Mouse (Mus musculus) liver, embryonic 13.5 days (tissue): ENCODE results near the gene Dffa. TPM values are rescaled to one million over a fixed set of nuclear protein-coding genes. Genes with fewer than 3 reads are reported as not detected.

Experiments used
- ATAC-seq: fragments of 200-750 bp; cut with Nextera tagmentation; 2 replicates; pipeline ENCODE4 v1.8.0; 2017; ENCODE audit warnings: low read depth, mild to moderate bottlenecking, moderate number of reproducible peaks, moderate library complexity
- DNase-seq: peaks from one replicate; pipeline ENCODE4 v3.0.0; 2022
- H3K27ac ChIP-seq: fragments of 300-500 bp; sonication (generic); 2 replicates; pipeline ENCODE4 v1.5.1; 2015; ENCODE audit warnings: moderate library complexity, mild to moderate bottlenecking, inconsistent platforms
- H3K27me3 ChIP-seq: fragments of 300-500 bp; sonication (generic); 2 replicates; pipeline ENCODE4 v1.6.1; 2015; ENCODE audit warnings: mild to moderate bottlenecking, inconsistent platforms
- H3K36me3 ChIP-seq: fragments of 300-500 bp; sonication (generic); 2 replicates; pipeline ENCODE4 v1.6.1; 2015; ENCODE audit warnings: mild to moderate bottlenecking, inconsistent platforms
- H3K4me1 ChIP-seq: fragments of 300-500 bp; sonication (generic); replicated peaks from 2 replicates; pipeline ENCODE4 v1.6.1; 2015; ENCODE audit warnings: inconsistent platforms
- H3K4me2 ChIP-seq: fragments of 300-500 bp; sonication (generic); 2 replicates; pipeline ENCODE4 v1.6.1; 2015; ENCODE audit warnings: inconsistent platforms, mild to moderate bottlenecking, moderate library complexity
- H3K4me3 ChIP-seq: fragments of 300-500 bp; sonication (generic); replicated peaks from 2 replicates; pipeline ENCODE4 v1.5.1; 2015; ENCODE audit warnings: mild to moderate bottlenecking, inconsistent platforms
- H3K9ac ChIP-seq: fragments of 300-500 bp; sonication (generic); 2 replicates; pipeline ENCODE4 v1.6.1; 2015; ENCODE audit warnings: mild to moderate bottlenecking, inconsistent platforms
- H3K9me3 ChIP-seq: fragments of 300-500 bp; sonication (generic); replicated peaks from 2 replicates; pipeline ENCODE4 v1.6.1; 2016; ENCODE audit warnings: inconsistent platforms
- WGBS: fragments of 180-500 bp; shearing (Covaris S2); methylation state at CpG from one replicate; pipeline ENCODE4 v1.1.7; 2015; ENCODE audit not compliant: insufficient replicate concordance; 5-methylcytosine and 5-hydroxymethylcytosine counted together
- polyA plus RNA-seq: library from polyadenylated mRNA; unstranded; fragments of >200 nt; fragmentation: Nextera tagmentation; extraction: Ambion mirVana; gene quantifications from 2 replicates; pipeline ENCODE4 v1.2.1, GENCODE M21; 2015

Gene Dffa
- polyA plus RNA-seq, 1 experiment from 2014 or later: 20.7 TPM

GRCm38 (mm10) chr4:149131789-149132565, 28.0 kb downstream of the Dffa start:
- ATAC-seq: peak; percentile 11; the same call in 1 of the 2 replicates
- 77% methylated on average over 21 of the region's 21 CpGs for WGBS
- H3K27ac ChIP-seq: peak overlapping the region; percentile 41

GRCm38 (mm10) chr4:149133395-149133794, 29.4 kb downstream of the Dffa start:
- Histone ChIP-seq H3K9ac (no peak overlapping the region), H3K9me3 (no peaks in the 10 kb centered on the region), H3K4me3 (no peak overlapping the region), H3K4me2 (no peak overlapping the region), H3K27ac (peak overlapping the region; percentile 41; the same call in 1 of the 2 replicates), H3K36me3 (peaks cover 20% of the 10 kb centered on the region), H3K27me3 (no peaks in the 10 kb centered on the region), H3K4me1 (peaks cover 21% of the 10 kb centered on the region)
- DNase-seq: no peak
- ATAC-seq: no peak
- 78% methylated on average over 5 of the region's 5 CpGs for WGBS

More at GRCm38 (mm10) chr4:149131789-149132565, 28.0 kb downstream of the Dffa start:
- H3K4me1 ChIP-seq: peaks cover 26% of the 10 kb centered on the region
- no peaks in the 10 kb centered on the region for H3K27me3 ChIP-seq
- no peak overlapping the region for H3K4me2 ChIP-seq
- H3K4me3 ChIP-seq: no peak overlapping the region
- no peak for DNase-seq
- peaks cover 27% of the 10 kb centered on the region for H3K36me3 ChIP-seq
- no peaks in the 10 kb centered on the region for H3K9me3 ChIP-seq
- no peak overlapping the region for H3K9ac ChIP-seq

- peaks cover 21% of the 10 kb centered on the region for H3K4me1 ChIP-seq
- peak overlapping the region; percentile 81; the same call in 1 of the 2 replicates for H3K27ac ChIP-seq
- 71% methylated on average over 18 of the region's 18 CpGs for WGBS
- no peak for DNase-seq
- peak overlapping the region; percentile 89 for H3K4me2 ChIP-seq
- no peak for ATAC-seq
- H3K36me3 ChIP-seq: peaks cover 6% of the 10 kb centered on the region
- H3K9me3 ChIP-seq: no peaks in the 10 kb centered on the region
- no peaks in the 10 kb centered on the region for H3K27me3 ChIP-seq
- peak overlapping the region; percentile 73 for H3K4me3 ChIP-seq
- H3K9ac ChIP-seq: peak overlapping the region; percentile 81
These were observed 32.3 kb downstream of the Dffa start for GRCm38 (mm10) chr4:149136116-149136850.

GRCm38 (mm10) chr4:149136982-149137770, 33.2 kb downstream of the Dffa start, which contains the start of gene Cenps:
TSS of gene Cenps (minus strand) at chr4:149137629.
- Histone ChIP-seq H3K9ac (peak within 1 kb of the TSS; percentile 81), H3K4me3 (peak within 1 kb of the TSS; percentile 73), H3K36me3 (no peaks in the 10 kb centered on the region), H3K27ac (peak within 1 kb of the TSS; percentile 81), H3K4me2 (peak within 1 kb of the TSS; percentile 89), H3K27me3 (no peaks in the 10 kb centered on the region), H3K9me3 (no peaks in the 10 kb centered on the region), H3K4me1 (peaks cover 21% of the 10 kb centered on the region)
- WGBS: under 1% methylated on average over 68 of the region's 68 CpGs
- DNase-seq: peak; percentile 76
- ATAC-seq: peak; percentile 91

- no peak for ATAC-seq
These were observed 34.6 kb downstream of the Dffa start for GRCm38 (mm10) chr4:149138515-149138914.

GRCm38 (mm10) chr4:149143594-149143993, 39.6 kb downstream of the Dffa start:
- Histone ChIP-seq H3K27me3 (peaks cover 3% of the 10 kb centered on the region; the same call in 1 of the 2 replicates), H3K4me1 (peaks cover 24% of the 10 kb centered on the region), H3K4me2 (no peak overlapping the region), H3K9me3 (no peaks in the 10 kb centered on the region), H3K9ac (no peak overlapping the region), H3K27ac (no peak overlapping the region), H3K36me3 (no peaks in the 10 kb centered on the region), H3K4me3 (no peak overlapping the region)
- ATAC-seq (no peak), DNase-seq (no peak)
- WGBS: 10% methylated on average over 4 of the region's 4 CpGs

More at GRCm38 (mm10) chr4:149138515-149138914, 34.6 kb downstream of the Dffa start:
- H3K36me3 ChIP-seq: no peaks in the 10 kb centered on the region
- H3K27ac ChIP-seq: no peak overlapping the region
- no peaks in the 10 kb centered on the region for H3K9me3 ChIP-seq
- H3K4me3 ChIP-seq: no peak overlapping the region
- 80% methylated on average over 8 of the region's 8 CpGs for WGBS
- H3K4me1 ChIP-seq: peaks cover 15% of the 10 kb centered on the region
- H3K9ac ChIP-seq: no peak overlapping the region
- H3K27me3 ChIP-seq: no peaks in the 10 kb centered on the region
- no peak overlapping the region for H3K4me2 ChIP-seq
- DNase-seq: no peak

GRCm38 (mm10) chr4:149144459-149144858, 40.5 kb downstream of the Dffa start:
- Histone ChIP-seq H3K4me2 (no peak overlapping the region), H3K27me3 (peaks cover 3% of the 10 kb centered on the region; the same call in 1 of the 2 replicates), H3K27ac (no peak overlapping the region), H3K4me1 (peaks cover 29% of the 10 kb centered on the region), H3K4me3 (no peak overlapping the region), H3K9ac (no peak overlapping the region), H3K9me3 (no peaks in the 10 kb centered on the region), H3K36me3 (peaks cover 3% of the 10 kb centered on the region)
- WGBS: 1% methylated on average over 3 of the region's 3 CpGs
- DNase-seq: no peak
- peak; percentile 65 for ATAC-seq

GRCm38 (mm10) chr4:149145151-149145550, 41.2 kb downstream of the Dffa start:
- no peaks in the 10 kb centered on the region for H3K9me3 ChIP-seq
- peaks cover 9% of the 10 kb centered on the region for H3K36me3 ChIP-seq
- peaks cover 30% of the 10 kb centered on the region for H3K4me1 ChIP-seq
- no peak overlapping the region for H3K4me2 ChIP-seq
- H3K9ac ChIP-seq: no peak overlapping the region
- peaks cover 3% of the 10 kb centered on the region; the same call in 1 of the 2 replicates for H3K27me3 ChIP-seq
- H3K4me3 ChIP-seq: no peak overlapping the region
- no peak for ATAC-seq
- no peak for DNase-seq
- H3K27ac ChIP-seq: no peak overlapping the region
- 76% methylated on average over 4 of the region's 4 CpGs for WGBS

- 51% methylated on average over 7 of the region's 7 CpGs for WGBS
- Histone ChIP-seq H3K36me3 (peaks cover 33% of the 10 kb centered on the region), H3K9me3 (no peaks in the 10 kb centered on the region), H3K4me2 (no peak overlapping the region), H3K4me3 (no peak overlapping the region), H3K27me3 (peaks cover 3% of the 10 kb centered on the region; the same call in 1 of the 2 replicates), H3K4me1 (peaks cover 37% of the 10 kb centered on the region), H3K9ac (no peak overlapping the region), H3K27ac (no peak overlapping the region)
- ATAC-seq (no peak), DNase-seq (no peak)
These were observed 43.6 kb downstream of the Dffa start for GRCm38 (mm10) chr4:149147528-149147927.

- DNase-seq: no peak
- H3K27me3 ChIP-seq: peaks cover 3% of the 10 kb centered on the region; the same call in 1 of the 2 replicates
- no peaks in the 10 kb centered on the region for H3K9me3 ChIP-seq
- H3K27ac ChIP-seq: no peak overlapping the region; the same call in 1 of the 2 replicates
- H3K36me3 ChIP-seq: peaks cover 38% of the 10 kb centered on the region
- H3K4me3 ChIP-seq: no peak overlapping the region
- no peak overlapping the region for H3K9ac ChIP-seq
- WGBS: 48% methylated on average over 4 of the region's 4 CpGs
- peaks cover 37% of the 10 kb centered on the region for H3K4me1 ChIP-seq
- H3K4me2 ChIP-seq: no peak overlapping the region
- ATAC-seq: no peak
These were observed 44.1 kb downstream of the Dffa start for GRCm38 (mm10) chr4:149148084-149148483.
